Mouse (Mus musculus): Measurements from ENCODE around the gene Cdkal1. TPM values are rescaled to one million over a fixed set of nuclear protein-coding genes. Genes with fewer than 3 reads are reported as not detected.

Cdkal1 gene
- total and polyA plus RNA-seq, 3 experiments = 8.7 to 13.7 (median 9.5) TPM

DNA sequence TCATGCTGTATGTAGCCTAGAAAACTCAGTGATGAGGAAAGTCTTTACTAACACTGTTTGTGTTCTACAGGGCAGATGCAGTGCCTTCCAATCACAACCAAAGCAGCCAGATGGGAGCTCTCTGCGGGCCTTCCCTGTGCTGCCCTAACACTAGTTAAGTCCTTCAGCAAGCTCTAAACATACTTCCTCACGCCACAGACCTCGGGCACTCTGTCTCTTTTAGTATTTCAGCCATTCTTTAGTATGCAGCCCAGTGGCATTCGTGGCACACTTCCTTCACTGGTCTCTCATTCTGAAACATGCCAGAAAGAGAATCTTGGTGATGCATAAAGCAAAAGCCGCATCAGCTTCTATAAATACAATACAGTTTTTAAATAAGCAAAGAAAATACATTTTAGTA is 246.0 kb downstream of the Cdkal1 start:
- dilution Hi-C loops (cut with MboI; ENCODE audit: extremely low pct_ligation_motif_present, extremely low pct_unique_long_range_greater_than_20kb, low sequenced_read_pairs) = no loop called here
- in situ Hi-C loops (cut with MboI; ENCODE audit: low pct_ligation_motif_present, low pct_unique_long_range_greater_than_20kb, low sequenced_read_pairs) = loop anchor here (25.0 kb wide), 1 partner anchor 497 kb away; no protein-coding TSS in a partner anchor
- no peaks in the 10 kb centered on the region for H3K79me2 ChIP-seq (replicated peaks; ENCODE audit: control insufficient read depth, extremely low read depth, insufficient read depth, poor library complexity, severe bottlenecking)
- no peak overlapping the region for H3K9ac ChIP-seq (ENCODE audit: insufficient read depth, low read depth)
- H3K4me2 ChIP-seq (ENCODE audit: insufficient read depth, low read depth, poor library complexity, severe bottlenecking) = no peak overlapping the region
- TF ChIP-seq MAZ (IDR thresholded peaks at IDR 0.05; ENCODE audit: low read depth, low read length) (no peak), TCF12 (IDR thresholded peaks at IDR 0.05; ENCODE audit: low read depth, low read length) (no peak), PAX5 (IDR thresholded peaks at IDR 0.05; ENCODE audit: low read length) (no peak), USF2 (conservative IDR thresholded peaks at IDR 0.05; ENCODE audit: low read depth, low read length) (no peak), RAD21 (IDR thresholded peaks at IDR 0.05; ENCODE audit: low read depth, low read length) (no peak), POLR2AphosphoS2 (IDR thresholded peaks at IDR 0.05; ENCODE audit: low read depth, low read length) (no peak), ZNF384 (IDR thresholded peaks at IDR 0.05; ENCODE audit: low read depth, low read length) (no peak), BHLHE40 (IDR thresholded peaks at IDR 0.05; ENCODE audit: low read depth, low read length) (no peak), MYC (IDR thresholded peaks at IDR 0.05; ENCODE audit: low read depth, low read length) (no peak), ZC3H11A (IDR thresholded peaks at IDR 0.05; ENCODE audit: low read depth, low read length) (no peak)
- H3K4me3 ChIP-seq (replicated peaks in 1 of 3; ENCODE audit: low read depth in 2 of 3, low read length in 2 of 3, poor library complexity in 1 of 3) = no peak overlapping the region
- no peak overlapping the region for H3K27ac ChIP-seq (ENCODE audit: insufficient read depth, low read depth)
- H3K4me1 ChIP-seq (ENCODE audit: control insufficient read depth in 1 of 2, insufficient read depth in 2 of 2) = peaks cover 11 to 35% of the 10 kb centered on the region in 2 experiments
- no peaks in the 10 kb centered on the region for H3K9me3 ChIP-seq (replicated peaks; ENCODE audit: low read length)
- no peak for DNase-seq (ENCODE audit: extremely low read depth)
- no peaks in the 10 kb centered on the region for H3K27me3 ChIP-seq (replicated peaks)
- H3K36me3 ChIP-seq (replicated peaks in 1 of 2; ENCODE audit: control insufficient read depth in 1 of 2, insufficient read depth in 1 of 2, low read length in 1 of 2) = peaks cover 0 to 11% of the 10 kb centered on the region in 2 experiments

- Histone ChIP-seq H3K4me2 (ENCODE audit: insufficient read depth, low read depth, poor library complexity, severe bottlenecking) (no peak overlapping the region), H3K79me2 (replicated peaks; ENCODE audit: control insufficient read depth, extremely low read depth, insufficient read depth, poor library complexity, severe bottlenecking) (no peaks in the 10 kb centered on the region), H3K9ac (ENCODE audit: insufficient read depth, low read depth) (no peak overlapping the region), H3K9me3 (replicated peaks; ENCODE audit: low read length) (peaks cover 8% of the 10 kb centered on the region), H3K4me3 (replicated peaks in 1 of 3; ENCODE audit: low read depth in 2 of 3, low read length in 2 of 3, poor library complexity in 1 of 3) (no peak overlapping the region), H3K4me1 (ENCODE audit: control insufficient read depth in 1 of 2, insufficient read depth in 2 of 2) (peaks cover 3 to 40% of the 10 kb centered on the region in 2 experiments; a peak in 3 of 4 replicates), H3K36me3 (replicated peaks in 1 of 2; ENCODE audit: control insufficient read depth in 1 of 2, insufficient read depth in 1 of 2, low read length in 1 of 2) (peaks cover 0 to 20% of the 10 kb centered on the region in 2 experiments), H3K27me3 (replicated peaks) (no peaks in the 10 kb centered on the region), H3K27ac (ENCODE audit: insufficient read depth, low read depth) (no peak overlapping the region)
- in situ Hi-C loops (cut with MboI; ENCODE audit: low pct_ligation_motif_present, low pct_unique_long_range_greater_than_20kb, low sequenced_read_pairs) (loop anchor here (5.0 to 25.0 kb wide), 3 partner anchors 192 to 647 kb away; no protein-coding TSS in a partner anchor), dilution Hi-C loops (cut with MboI; ENCODE audit: extremely low pct_ligation_motif_present, extremely low pct_unique_long_range_greater_than_20kb, low sequenced_read_pairs) (no loop called here)
- peak; percentile 60 for DNase-seq (ENCODE audit: extremely low read depth)
- no peak for TF ChIP-seq MEF2A (IDR thresholded peaks at IDR 0.05; ENCODE audit: borderline replicate concordance, low read depth, low read length)
- TF ChIP-seq SMC3 (IDR thresholded peaks at IDR 0.05; ENCODE audit: low read depth, low read length) = peak; percentile 81
- TF ChIP-seq CTCF (conservative IDR thresholded peaks at IDR 0.05 in 1 of 2, IDR thresholded peaks at IDR 0.05 in 1 of 2; ENCODE audit: low read depth in 2 of 2, low read length in 2 of 2) = peak in 1 of 2 experiments; percentile 80; a peak in 3 of 4 replicates
- peak; percentile 92 for TF ChIP-seq RAD21 (IDR thresholded peaks at IDR 0.05; ENCODE audit: low read depth, low read length)
- peak; percentile 15; the same call in 1 of the 2 replicates for TF ChIP-seq ZNF384 (IDR thresholded peaks at IDR 0.05; ENCODE audit: low read depth, low read length)
- 0 out of 2 replicates have a peak, but pooled peaks have one; percentile 27 for TF ChIP-seq IRF4 (IDR thresholded peaks at IDR 0.05; ENCODE audit: low read depth, low read length)
- no peak for TF ChIP-seq ELF1 (IDR thresholded peaks at IDR 0.05; ENCODE audit: low read depth, low read length)
- peak; percentile 80 for TF ChIP-seq ZC3H11A (IDR thresholded peaks at IDR 0.05; ENCODE audit: low read depth, low read length)
Measured at GRCm38 (mm10) chr13:29604241-29604640, 251.2 kb downstream of the Cdkal1 start.
